Mouse (Mus musculus): ENCODE measurements at regions not wholly inside any gene's neighbourhood (a gene's known extent, or its start where the extent isn't known, plus 50 kb on each side); places are given as distances from the start of the nearest gene placed in this dataset.

GRCm38 (mm10) chr7:121339942-121340341 is 51.7 kb upstream of the Hs3st2 start:
- DNase-seq (ENCODE audit: low read depth, low spot score) = no peak

Measured in ES-CJ7 (cell line).